Mouse (Mus musculus) MEL (cell line): Measurements from ENCODE around the gene 7420426K07Rik. TPM values are rescaled to one million over a fixed set of nuclear protein-coding genes. Genes with fewer than 3 reads are reported as not detected.

Experiments used
- DNase-seq: peaks from one replicate; pipeline ENCODE4 v3.0.0; 2011; ENCODE audit warnings: low read depth, low spot score
- H3K27ac ChIP-seq: 2 replicates; pipeline ENCODE4 v1.5.1; 2012; ENCODE audit warnings: low read depth, mild to moderate bottlenecking, control low read depth, low read length, moderate library complexity; ENCODE audit not compliant: control insufficient read depth
- H3K27me3 ChIP-seq, 2 experiments: fragments of 150-350 bp in 1 of 2; sonication (generic) in 1 of 2; 2 replicates each; pipeline ENCODE4 v1.6.1; 2012; ENCODE audit warnings: low read length in 2 of 2, mild to moderate bottlenecking in 2 of 2, improper control_type of control experiment in 1 of 2, moderate library complexity in 1 of 2; ENCODE audit not compliant: insufficient read depth in 2 of 2, control insufficient read depth in 1 of 2
- H3K36me3 ChIP-seq, 2 experiments: 2 replicates each; pipeline ENCODE4 v1.6.1; 2012 to 2014; ENCODE audit warnings: low read length in 2 of 2, improper control_type of control experiment in 1 of 2, inconsistent platforms in 1 of 2, mild to moderate bottlenecking in 1 of 2; ENCODE audit not compliant: insufficient read depth in 2 of 2, control insufficient read depth in 1 of 2
- H3K4me1 ChIP-seq, 2 experiments: fragments of 150-350 bp in 1 of 2; sonication (generic) in 1 of 2; 2 replicates each; pipeline ENCODE4 v1.6.1; 2012; ENCODE audit warnings: low read length in 2 of 2, improper control_type of control experiment in 1 of 2, mild to moderate bottlenecking in 1 of 2; ENCODE audit not compliant: insufficient read depth in 2 of 2, control insufficient read depth in 1 of 2
- H3K4me3 ChIP-seq, 2 experiments: fragments of 150-350 bp in 1 of 2; sonication (generic) in 1 of 2; 2 replicates each; pipeline ENCODE4 v1.5.1; 2012; ENCODE audit warnings: low read depth in 2 of 2, low read length in 2 of 2, mild to moderate bottlenecking in 2 of 2, moderate library complexity in 2 of 2, control low read depth in 1 of 2, improper control_type of control experiment in 1 of 2; ENCODE audit not compliant: control insufficient read depth in 1 of 2, insufficient read depth in 1 of 2
- H3K79me2 ChIP-seq: 2 replicates; pipeline ENCODE4 v1.6.1; 2012; ENCODE audit warnings: mild to moderate bottlenecking, low read length, moderate library complexity; ENCODE audit not compliant: control insufficient read depth, poor library complexity, insufficient read depth
- H3K9ac ChIP-seq: 2 replicates; pipeline ENCODE4 v1.6.1; 2012; ENCODE audit warnings: low read depth, mild to moderate bottlenecking, control low read depth, low read length, moderate library complexity; ENCODE audit not compliant: control insufficient read depth, poor library complexity, severe bottlenecking
- H3K9me3 ChIP-seq: fragments of 150-350 bp; sonication (generic); replicated peaks from 2 replicates; pipeline ENCODE4 v1.6.1; 2012; ENCODE audit warnings: mild to moderate bottlenecking, low read length, improper control_type of control experiment, moderate library complexity; ENCODE audit not compliant: insufficient read depth
- ELF1 ChIP-seq: IDR thresholded peaks from 2 replicates; pipeline ENCODE4 v1.6.1; 2014; ENCODE audit warnings: low read depth, mild to moderate bottlenecking, inconsistent platforms, low read length, improper control_type of control experiment, moderate library complexity
- GATA1 ChIP-seq: IDR thresholded peaks from 2 replicates; pipeline ENCODE4 v1.6.1; 2011; ENCODE audit warnings: low read depth, low read length, improper control_type of control experiment
- MYB ChIP-seq: IDR thresholded peaks from 2 replicates; pipeline ENCODE4 v1.6.1; 2011; ENCODE audit warnings: mild to moderate bottlenecking, low read depth, low read length, improper control_type of control experiment
- NRF1 ChIP-seq: IDR thresholded peaks from 2 replicates; pipeline ENCODE4 v1.6.1; 2014; ENCODE audit warnings: low read depth, mild to moderate bottlenecking, inconsistent platforms, low read length, improper control_type of control experiment, moderate library complexity; ENCODE audit not compliant: poor library complexity, insufficient read depth, severe bottlenecking
- POLR2AphosphoS5 ChIP-seq: IDR thresholded peaks from 2 replicates; pipeline ENCODE4 v1.6.1; 2012; ENCODE audit warnings: low read depth, borderline replicate concordance, mild to moderate bottlenecking, inconsistent platforms, low read length, moderate library complexity, mixed read lengths
- SIN3A ChIP-seq: IDR thresholded peaks from 2 replicates; pipeline ENCODE4 v1.6.1; 2012; ENCODE audit warnings: low read length, improper control_type of control experiment, inconsistent platforms
- polyA plus RNA-seq, 2 experiments: library from polyadenylated mRNA; stranded (reverse) in 1 of 2; unstranded in 1 of 2; fragments of >175 nt in 1 of 2; fragments of >200 nt in 1 of 2; gene quantifications; 2 replicates each; pipeline versions ENCODE4 v1.2.1 to v1.2.4; 2012; ENCODE audit warnings: low replicate concordance in 2 of 2, low read depth in 1 of 2; ENCODE audit not compliant: insufficient read length in 2 of 2, insufficient read depth in 1 of 2, missing spikeins in 1 of 2
- total RNA-seq: library from RNA; depleted of rRNA; stranded (reverse); fragments of 300-350 nt; gene quantifications from 2 replicates; pipeline ENCODE4 v1.2.3, GENCODE M21; 2012; rRNA removed

Gene 7420426K07Rik
- total and polyA plus RNA-seq, 3 experiments, result not detected

- TF ChIP-seq GATA1, result no peak
- no peak for TF ChIP-seq POLR2AphosphoS5
- TF ChIP-seq ELF1, result no peak
- TF ChIP-seq MYB, result no peak
- no peak for TF ChIP-seq SIN3A
- TF ChIP-seq NRF1, result no peak
Measured at GRCm38 (mm10) chr9:98953830-98954229, 50.9 kb downstream of the 7420426K07Rik start.

More at GRCm38 (mm10) chr9:98953830-98954229, 50.9 kb downstream of the 7420426K07Rik start:
- Histone ChIP-seq H3K79me2 (no peaks in the 10 kb centered on the region), H3K27me3 (no peaks in the 10 kb centered on the region), H3K4me1 (no peaks in the 10 kb centered on the region), H3K4me3 (no peak overlapping the region), H3K36me3 (no peaks in the 10 kb centered on the region), H3K9me3 (no peaks in the 10 kb centered on the region), H3K9ac (no peak overlapping the region), H3K27ac (no peak overlapping the region)
- no peak for DNase-seq

Other genes with a start within 250 kb of the 7420426K07Rik start
- not detected in 2 replicates for gene Prr23a1, start 60.6 kb upstream of the 7420426K07Rik start, total RNA-seq
- gene Prr23a1, start 60.6 kb upstream of the 7420426K07Rik start, polyA plus RNA-seq, result not detected
- gene Prr23a2, start 46.6 kb upstream of the 7420426K07Rik start, total RNA-seq, result not detected in 2 replicates
- gene Prr23a2, start 46.6 kb upstream of the 7420426K07Rik start, polyA plus RNA-seq, result not detected
- gene Prr23a3, start 38.4 kb upstream of the 7420426K07Rik start, total RNA-seq, result not detected in 2 replicates
- gene Prr23a3, start 38.4 kb upstream of the 7420426K07Rik start, polyA plus RNA-seq, result not detected
- gene Foxl2, start 52.2 kb downstream of the 7420426K07Rik start, total RNA-seq, result not detected in 2 replicates
- gene Foxl2, start 52.2 kb downstream of the 7420426K07Rik start, polyA plus RNA-seq, result not detected
- 29.2 and 30.7 TPM in 2 replicates for gene Faim, start 83.3 kb downstream of the 7420426K07Rik start, total RNA-seq
- gene Faim, start 83.3 kb downstream of the 7420426K07Rik start, polyA plus RNA-seq, result 10 to 100 TPM in 1 of 2 experiments, not detected in 1; 53.6 TPM
- not detected in 2 replicates for gene Gm1123, start 132.6 kb downstream of the 7420426K07Rik start, total RNA-seq
- gene Gm1123, start 132.6 kb downstream of the 7420426K07Rik start, polyA plus RNA-seq, result not detected
- gene Pik3cb, start 237.5 kb downstream of the 7420426K07Rik start, total RNA-seq, result 2.2 and 2.4 TPM in 2 replicates
- 1 to 10 TPM in 1 of 2 experiments, not detected in 1; 7.6 TPM for gene Pik3cb, start 237.5 kb downstream of the 7420426K07Rik start, polyA plus RNA-seq